8 mouse cellular contexts compared by ENCODE assay signal in the genomic region with DNA sequence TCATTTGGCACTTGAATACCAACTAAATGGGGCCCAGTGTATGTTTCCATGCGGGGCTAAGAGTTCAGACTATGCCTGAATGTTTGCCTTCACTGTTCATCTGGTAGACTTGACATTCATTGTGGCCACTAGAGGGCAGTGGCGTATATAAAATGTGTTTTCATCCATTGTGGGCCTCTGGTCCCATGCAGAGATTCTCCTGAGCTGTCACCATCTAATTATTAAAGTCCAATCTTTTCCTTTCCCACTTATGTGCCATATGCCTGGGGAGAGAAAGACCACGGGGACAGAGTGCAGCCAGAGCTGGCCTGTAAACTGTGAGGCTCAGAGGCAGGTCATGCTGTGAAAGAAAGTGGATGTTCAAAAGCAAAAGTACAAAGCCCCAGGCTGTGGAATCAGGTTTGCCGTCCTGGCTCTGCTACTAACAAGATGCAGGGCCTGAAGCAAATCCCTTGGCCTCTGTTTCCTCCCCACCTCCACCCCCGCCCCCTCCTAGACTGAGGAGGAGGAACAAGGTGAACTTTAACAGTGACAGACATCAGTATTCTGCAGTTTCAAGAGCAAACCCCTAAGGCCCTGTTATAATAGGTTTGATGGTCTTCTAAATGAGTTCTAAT.
DNase-seq lines count a peak whose midpoint lies in the region; ATAC-seq and TF ChIP-seq lines count a peak whose summit lies in the region.

No protein-coding gene starts in this region.

- H3K36me3 ChIP-seq in midbrain, embryonic 14.5 days (ENCODE audit: control insufficient read depth, insufficient read depth, low read length), result no peaks in the 10 kb centered on the region
- no peaks in the 10 kb centered on the region for H3K36me3 ChIP-seq in spleen, adult 2 months (ENCODE audit: control insufficient read depth, insufficient read depth, low read length)

- no peak overlapping the region for H3K4me2 ChIP-seq in midbrain, embryonic 14.5 days (ENCODE audit: low read length)

- intact Hi-C loops in left cerebral cortex, postnatal 10 days (cut with DNase I), result loop anchor here (5.0 kb wide), 2 partner anchors 191 to 256 kb away; no protein-coding TSS in a partner anchor

- peak; percentile 43; the same call in 1 of the 2 replicates for TF ChIP-seq CTCF in spleen, adult 2 months (IDR thresholded peaks at IDR 0.05; ENCODE audit: extremely low read depth, insufficient read depth, insufficient read length, insufficient replicate concordance)

- no peak overlapping the region for H3K9ac ChIP-seq in midbrain, embryonic 14.5 days (replicated peaks; ENCODE audit: low read length)

- no peaks in the 10 kb centered on the region for H3K27me3 ChIP-seq in midbrain, embryonic 14.5 days (ENCODE audit: control insufficient read depth, insufficient read depth, low read length)
- no peaks in the 10 kb centered on the region for H3K27me3 ChIP-seq in spleen, adult 2 months (ENCODE audit: control insufficient read depth, insufficient read depth, low read length)

- no peak overlapping the region for H3K4me3 ChIP-seq in midbrain, embryonic 14.5 days (replicated peaks; ENCODE audit: low read depth, low read length)
- no peak overlapping the region for H3K4me3 ChIP-seq in spleen, adult 2 months (ENCODE audit: extremely low read depth, insufficient read depth, insufficient read length)

- peaks cover 4% of the 10 kb centered on the region for H3K4me1 ChIP-seq in midbrain, embryonic 14.5 days (ENCODE audit: control insufficient read depth, insufficient read depth, low read length)
- H3K4me1 ChIP-seq in spleen, adult 2 months (ENCODE audit: control insufficient read depth, insufficient read depth, insufficient read length), result peaks cover 26% of the 10 kb centered on the region; the same call in 1 of the 2 replicates

- no peaks in the 10 kb centered on the region for H3K9me3 ChIP-seq in midbrain, embryonic 14.5 days (ENCODE audit: control insufficient read depth, low read length)

- TF ChIP-seq POLR2A in spleen, adult 2 months (IDR thresholded peaks at IDR 0.05; ENCODE audit: low read depth, low read length), result no peak

- DNase-seq in ovary, postnatal 10 days (ENCODE audit: low spot score), result peak; percentile 56
- no peak for DNase-seq in ovary, adult 18-20 months (ENCODE audit: low spot score)
- DNase-seq in cerebellum, adult 9-11 months, result peak; percentile 78
- peak; percentile 60 to 79 for DNase-seq in frontal cortex, postnatal 14 days (ENCODE audit: low spot score in 2 of 2)
- DNase-seq in induced T-regulatory cell, adult 2 months (ENCODE audit: low read depth), result peak; percentile 92
- peak; percentile 75 to 83 for DNase-seq in left cerebral cortex, postnatal 10 days (ENCODE audit: extremely low spot score in 1 of 2, low spot score in 2 of 2)
- DNase-seq in midbrain, embryonic 14.5 days, result peak; percentile 96
- peak in 1 of 2 experiments; percentile 78 for DNase-seq in spleen, adult 2 months (ENCODE audit: low read depth in 1 of 2, low spot score in 2 of 2)

- no peak overlapping the region for H3K27ac ChIP-seq in midbrain, embryonic 14.5 days (replicated peaks; ENCODE audit: low read depth, low read length)
- H3K27ac ChIP-seq in spleen, adult 2 months (ENCODE audit: insufficient read depth, low read length), result no peak overlapping the region

- 9% methylated on average over 5 of the region's 5 CpGs for WGBS in midbrain, embryonic 14.5 days
- WGBS in spleen, adult 2 months, result 29% methylated on average over 5 of the region's 5 CpGs

- peak; percentile 57 for ATAC-seq in midbrain, embryonic 14.5 days (ENCODE audit: low FRiP score, low TSS enrichment)
